Mouse (Mus musculus) spleen, postnatal 36 days (tissue): ENCODE measurements around the gene Stambpl1.

ENCODE experiments used
- DNase-seq, 2 experiments: peaks; one replicate each; pipeline ENCODE4 v3.0.0; 2022; ENCODE audit warnings: low spot score in 2 of 2, mixed read lengths in 1 of 2

The Stambpl1 gene

GRCm38 (mm10) chr19:34192008-34192963, at the start of gene Stambpl1:
Gene Stambpl1 (plus strand): TSS chr19:34192229.
- DNase-seq: peak; percentile 88 to 89

- no peak for DNase-seq
These were observed 43.6 kb upstream of the Stambpl1 start for GRCm38 (mm10) chr19:34148421-34148820.

- peak; percentile 24 to 50 for DNase-seq
These were observed 40.1 kb upstream of the Stambpl1 start for GRCm38 (mm10) chr19:34151909-34152308.

- DNase-seq: no peak
These were observed 38.5 kb upstream of the Stambpl1 start for GRCm38 (mm10) chr19:34153263-34154144.

- no peak for DNase-seq
These were observed 29.3 kb upstream of the Stambpl1 start for GRCm38 (mm10) chr19:34162693-34163092.

- DNase-seq: peak; percentile 42 to 50
These were observed 26.1 kb upstream of the Stambpl1 start, which contains the start of gene Ankrd22 for GRCm38 (mm10) chr19:34165891-34166290. Gene Ankrd22 (minus strand): TSS chr19:34166053.

GRCm38 (mm10) chr19:34166386-34166785, 25.6 kb upstream of the Stambpl1 start:
- DNase-seq: no peak

- peak; percentile 59 to 68 for DNase-seq
These were observed 23.9 kb upstream of the Stambpl1 start for GRCm38 (mm10) chr19:34167896-34168661.

GRCm38 (mm10) chr19:34169121-34169520, 22.9 kb upstream of the Stambpl1 start:
- no peak for DNase-seq

GRCm38 (mm10) chr19:34171167-34171566, 20.9 kb upstream of the Stambpl1 start:
- DNase-seq: no peak

- no peak for DNase-seq
These were observed 18.0 kb upstream of the Stambpl1 start for GRCm38 (mm10) chr19:34174004-34174403.

GRCm38 (mm10) chr19:34179136-34179535, 12.9 kb upstream of the Stambpl1 start:
- no peak for DNase-seq

- no peak for DNase-seq
These were observed 11.7 kb upstream of the Stambpl1 start for GRCm38 (mm10) chr19:34180316-34180715.

GRCm38 (mm10) chr19:34181234-34181633, 10.8 kb upstream of the Stambpl1 start:
- DNase-seq: no peak

- DNase-seq: no peak
These were observed 9.5 kb upstream of the Stambpl1 start for GRCm38 (mm10) chr19:34182490-34182889.

- no peak for DNase-seq
These were observed 5.2 kb upstream of the Stambpl1 start for GRCm38 (mm10) chr19:34186845-34187244.

GRCm38 (mm10) chr19:34191645-34192007, 403 bp upstream of the Stambpl1 start:
- no peak for DNase-seq

GRCm38 (mm10) chr19:34193149-34193548, 1.1 kb downstream of the Stambpl1 start:
- DNase-seq: peak in 1 of 2 experiments; percentile 20

- no peak for DNase-seq
These were observed 1.7 kb downstream of the Stambpl1 start for GRCm38 (mm10) chr19:34193683-34194082.

GRCm38 (mm10) chr19:34194132-34194745, 2.2 kb downstream of the Stambpl1 start:
- peak; percentile 30 to 41 for DNase-seq

- no peak for DNase-seq
These were observed 3.0 kb downstream of the Stambpl1 start for GRCm38 (mm10) chr19:34195031-34195430.
